Mouse (Mus musculus) small intestine, adult 2 months (tissue): ENCODE measurements around the gene 1700056E22Rik. TPM values are rescaled to one million over a fixed set of nuclear protein-coding genes. Genes with fewer than 3 reads are reported as not detected.
A peak's percentile ranks its signal among the peaks of the same experiment; 100 is the strongest.

Source experiments
- H3K27ac ChIP-seq: fragments of 200-500 bp; 2 replicates; pipeline ENCODE4 v1.5.1; 2012; ENCODE audit warnings: low read depth, low read length, control low read depth, inconsistent platforms; ENCODE audit not compliant: insufficient read depth
- H3K27me3 ChIP-seq: fragments of 200-500 bp; 2 replicates; pipeline ENCODE4 v1.6.1; 2012; ENCODE audit warnings: mild to moderate bottlenecking, moderate library complexity, low read length, inconsistent platforms; ENCODE audit not compliant: control insufficient read depth, insufficient read depth
- H3K36me3 ChIP-seq: fragments of 200-500 bp; 2 replicates; pipeline ENCODE4 v1.6.1; 2012; ENCODE audit warnings: mild to moderate bottlenecking, low read length, control low read depth, inconsistent platforms; ENCODE audit not compliant: control insufficient read depth, insufficient read depth
- H3K4me1 ChIP-seq: fragments of 200-500 bp; 2 replicates; pipeline ENCODE4 v1.6.1; 2012; ENCODE audit warnings: low read length, inconsistent platforms, mixed read lengths; ENCODE audit not compliant: control insufficient read depth, insufficient read depth, insufficient read length
- H3K4me3 ChIP-seq: fragments of 200-500 bp; 2 replicates; pipeline ENCODE4 v1.5.1; 2012; ENCODE audit warnings: low read depth, mild to moderate bottlenecking, control low read depth, inconsistent platforms, low read length, moderate library complexity
- CTCF ChIP-seq: fragments of 200-500 bp; IDR thresholded peaks from 2 replicates; pipeline ENCODE4 v1.5.1; 2012; ENCODE audit warnings: low read depth, mild to moderate bottlenecking, control low read depth, inconsistent platforms, low read length, moderate library complexity, mixed read lengths; ENCODE audit not compliant: insufficient replicate concordance, insufficient read length; ENCODE audit errors: extremely low read depth
- POLR2A ChIP-seq: fragments of 200-500 bp; IDR thresholded peaks from 2 replicates; pipeline ENCODE4 v1.6.1; 2012; ENCODE audit warnings: low read depth, mild to moderate bottlenecking, control low read depth, inconsistent platforms, low read length, moderate library complexity
- WGBS: fragments of 180-500 bp; shearing (Covaris S2); methylation state at CpG from one replicate; pipeline ENCODE4 v1.1.7; 2018; 5-methylcytosine and 5-hydroxymethylcytosine counted together
- polyA plus RNA-seq: library from polyadenylated mRNA; depleted of rRNA; stranded (reverse); fragments of >200 nt; gene quantifications from 2 replicates; pipeline ENCODE4 v1.2.3, GENCODE M21; 2012

Gene 1700056E22Rik
- polyA plus RNA-seq, 1 experiment: 1.6 TPM

- Histone ChIP-seq H3K4me1 (peaks cover 19% of the 10 kb centered on the region; the same call in 1 of the 2 replicates), H3K27ac (peak overlapping the region; percentile 19), H3K4me3 (no peak overlapping the region), H3K36me3 (peaks cover 1% of the 10 kb centered on the region; the same call in 1 of the 2 replicates), H3K27me3 (no peaks in the 10 kb centered on the region)
- TF ChIP-seq CTCF (no peak), POLR2A (no peak)
- 18% methylated on average over 6 of the region's 6 CpGs for WGBS
Observed at GRCm38 (mm10) chr1:184051824-184052223, 17.7 kb upstream of the 1700056E22Rik start.

DNA sequence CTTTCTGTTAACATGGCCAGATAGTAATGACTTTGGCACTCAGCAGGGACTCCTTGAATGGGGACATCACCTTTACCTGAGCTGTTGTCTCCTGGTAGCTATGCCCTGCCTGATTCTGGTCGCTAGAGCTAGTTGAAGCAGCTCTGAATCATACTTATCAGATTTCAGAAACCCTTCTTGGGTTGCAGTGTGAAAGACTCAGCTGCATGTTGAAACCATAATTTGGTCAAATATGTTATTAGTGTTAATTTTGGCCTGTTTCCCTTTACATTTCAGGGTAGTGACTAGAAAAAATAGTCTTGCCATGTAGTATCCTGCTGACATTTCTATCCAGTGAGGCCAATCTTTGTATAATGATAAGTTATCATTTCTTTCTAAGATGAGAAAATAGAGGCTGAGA, 17.2 kb upstream of the 1700056E22Rik start:
- no peak overlapping the region for H3K4me3 ChIP-seq
- 23% methylated on average over 1 of the region's 1 CpGs for WGBS
- no peak overlapping the region for H3K27ac ChIP-seq
- H3K36me3 ChIP-seq: peaks cover 1% of the 10 kb centered on the region; the same call in 1 of the 2 replicates
- TF ChIP-seq CTCF (no peak), POLR2A (no peak)
- H3K27me3 ChIP-seq: no peaks in the 10 kb centered on the region
- H3K4me1 ChIP-seq: peaks cover 19% of the 10 kb centered on the region; the same call in 1 of the 2 replicates

GRCm38 (mm10) chr1:184048675-184049418, 14.7 kb upstream of the 1700056E22Rik start:
- Histone ChIP-seq H3K4me3 (peak overlapping the region; percentile 53), H3K4me1 (peaks cover 19% of the 10 kb centered on the region; the same call in 1 of the 2 replicates), H3K27ac (peak overlapping the region; percentile 44), H3K36me3 (no peaks in the 10 kb centered on the region), H3K27me3 (no peaks in the 10 kb centered on the region)
- TF ChIP-seq CTCF: no peak
- no peak for TF ChIP-seq POLR2A
- WGBS: 24% methylated on average over 10 of the region's 10 CpGs

GRCm38 (mm10) chr1:184047818-184048217, 13.7 kb upstream of the 1700056E22Rik start:
- H3K4me3 ChIP-seq: no peak overlapping the region
- TF ChIP-seq CTCF: no peak
- TF ChIP-seq POLR2A: no peak
- H3K4me1 ChIP-seq: peaks cover 19% of the 10 kb centered on the region; the same call in 1 of the 2 replicates
- H3K36me3 ChIP-seq: no peaks in the 10 kb centered on the region
- no peaks in the 10 kb centered on the region for H3K27me3 ChIP-seq
- whole genome bisulfite sequencing: 73% methylated on average over 9 of the region's 9 CpGs
- H3K27ac ChIP-seq: no peak overlapping the region

GRCm38 (mm10) chr1:184046070-184046677, 12.1 kb upstream of the 1700056E22Rik start:
- Histone ChIP-seq H3K27ac (no peak overlapping the region), H3K4me3 (no peak overlapping the region), H3K4me1 (peaks cover 9% of the 10 kb centered on the region; the same call in 1 of the 2 replicates), H3K27me3 (no peaks in the 10 kb centered on the region), H3K36me3 (no peaks in the 10 kb centered on the region)
- 66% methylated on average over 6 of the region's 6 CpGs for WGBS
- TF ChIP-seq CTCF: no peak
- no peak for TF ChIP-seq POLR2A

- H3K27me3 ChIP-seq: no peaks in the 10 kb centered on the region
- TF ChIP-seq CTCF (no peak), POLR2A (no peak)
- no peak overlapping the region for H3K27ac ChIP-seq
- peaks cover 2% of the 10 kb centered on the region; the same call in 1 of the 2 replicates for H3K4me1 ChIP-seq
- no peak overlapping the region for H3K4me3 ChIP-seq
- no peaks in the 10 kb centered on the region for H3K36me3 ChIP-seq
- WGBS: 74% methylated on average over 6 of the region's 6 CpGs
Observed at GRCm38 (mm10) chr1:184043391-184043790, 9.3 kb upstream of the 1700056E22Rik start.

GRCm38 (mm10) chr1:184042745-184043144, 8.6 kb upstream of the 1700056E22Rik start:
- Histone ChIP-seq H3K4me3 (no peak overlapping the region), H3K4me1 (no peaks in the 10 kb centered on the region), H3K36me3 (peaks cover 2% of the 10 kb centered on the region; the same call in 1 of the 2 replicates), H3K27ac (no peak overlapping the region), H3K27me3 (no peaks in the 10 kb centered on the region)
- 75% methylated on average over 9 of the region's 9 CpGs for WGBS
- TF ChIP-seq POLR2A (no peak), CTCF (no peak)
